Mouse (Mus musculus): ENCODE results near the gene Olfr190. TPM values are rescaled to one million over a fixed set of nuclear protein-coding genes. Genes with fewer than 3 reads are reported as not detected.

The Olfr190 gene
- polyA plus RNA-seq, 2 experiments: not detected

DNA sequence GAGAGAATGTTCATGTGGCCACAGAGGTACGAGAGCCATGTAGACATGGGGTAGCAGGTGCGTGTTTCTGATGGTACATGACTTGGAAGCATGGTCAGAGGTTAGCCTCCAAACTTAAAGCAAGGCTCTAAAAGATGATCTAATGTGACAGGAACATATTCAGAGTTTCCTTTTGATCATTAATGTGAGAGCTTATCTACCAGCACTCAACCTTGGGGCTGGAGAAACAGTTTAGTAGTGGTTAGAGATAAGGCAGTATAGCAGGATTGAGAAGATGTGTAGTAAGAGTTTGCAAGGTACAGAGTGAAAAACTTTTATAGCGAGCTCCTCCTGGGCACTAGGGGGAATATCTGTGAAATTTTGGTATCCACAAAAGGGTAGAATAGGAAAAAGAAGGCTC, 32.0 kb downstream of the Olfr190 start:
- Histone ChIP-seq H3K9me3 (ENCODE audit: control insufficient read depth, low read length) (no peaks in the 10 kb centered on the region), H3K36me3 (replicated peaks; ENCODE audit: control insufficient read depth, insufficient read depth, low read depth) (no peaks in the 10 kb centered on the region), H3K9ac (replicated peaks) (no peak overlapping the region), H3K4me2 (ENCODE audit: low read depth) (no peak overlapping the region), H3K4me3 (ENCODE audit: insufficient read depth in 1 of 2, low read depth in 2 of 2, low read length in 2 of 2) (no peak overlapping the region), H3K27ac (no peak overlapping the region), H3K4me1 (replicated peaks; ENCODE audit: control insufficient read depth in 2 of 2, insufficient read depth in 2 of 2, low read length in 1 of 2) (no peaks in the 10 kb centered on the region), H3K27me3 (ENCODE audit: control insufficient read depth, insufficient read depth, low read length) (no peaks in the 10 kb centered on the region)
- DNase-seq (ENCODE audit: low read depth in 3 of 3, low spot score in 3 of 3): no peak
- 40% methylated on average over 3 of the region's 3 CpGs for WGBS (ENCODE audit: insufficient replicate concordance)
- ATAC-seq (ENCODE audit: insufficient read depth): no peak
- no peak for TF ChIP-seq EP300 (IDR thresholded peaks at IDR 0.05; ENCODE audit: low read depth)
- TF ChIP-seq CTCF (IDR thresholded peaks at IDR 0.05; ENCODE audit: low read depth): no peak

DNA sequence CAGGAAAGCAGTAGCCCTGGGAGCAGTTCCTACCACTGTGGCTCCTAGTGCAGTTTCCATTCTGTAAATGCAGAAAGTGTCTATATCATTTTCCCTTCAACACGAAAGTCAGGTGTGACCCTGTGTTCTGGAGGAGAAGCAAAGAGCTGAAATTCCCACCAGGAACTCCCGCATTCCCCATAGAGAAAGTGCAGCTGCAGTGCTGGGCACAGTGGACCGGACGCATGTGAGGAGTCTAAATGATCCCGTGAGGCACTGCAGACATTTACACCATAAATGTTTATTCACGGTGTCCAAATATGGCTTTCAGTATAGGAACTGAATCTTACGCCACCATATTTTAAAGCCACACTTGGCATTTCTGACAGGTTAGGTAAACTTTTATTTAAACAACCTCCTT, 38.1 kb downstream of the Olfr190 start, which contains the start of gene Olfr187:
Gene Olfr187, minus strand, starts transcription at position 58 of the 400 bp plus-strand sequence.
- 76% methylated on average over 7 of the region's 7 CpGs for WGBS (ENCODE audit: insufficient replicate concordance)
- no peaks in the 10 kb centered on the region for H3K4me1 ChIP-seq (replicated peaks; ENCODE audit: control insufficient read depth in 2 of 2, insufficient read depth in 2 of 2, low read length in 1 of 2)
- no peaks in the 10 kb centered on the region for H3K27me3 ChIP-seq (ENCODE audit: control insufficient read depth, insufficient read depth, low read length)
- no peak within 1 kb of the TSS for H3K4me2 ChIP-seq (ENCODE audit: low read depth)
- no peak for TF ChIP-seq EP300 (IDR thresholded peaks at IDR 0.05; ENCODE audit: low read depth)
- TF ChIP-seq CTCF (IDR thresholded peaks at IDR 0.05; ENCODE audit: low read depth): no peak
- no peak for ATAC-seq (ENCODE audit: insufficient read depth)
- no peaks in the 10 kb centered on the region for H3K36me3 ChIP-seq (replicated peaks; ENCODE audit: control insufficient read depth, insufficient read depth, low read depth)
- no peak within 1 kb of the TSS for H3K27ac ChIP-seq
- H3K9me3 ChIP-seq (ENCODE audit: control insufficient read depth, low read length): no peaks in the 10 kb centered on the region
- no peak for DNase-seq (ENCODE audit: low read depth in 3 of 3, low spot score in 3 of 3)
- no peak within 1 kb of the TSS for H3K4me3 ChIP-seq (ENCODE audit: insufficient read depth in 1 of 2, low read depth in 2 of 2, low read length in 2 of 2)
- no peak within 1 kb of the TSS for H3K9ac ChIP-seq (replicated peaks)

DNA sequence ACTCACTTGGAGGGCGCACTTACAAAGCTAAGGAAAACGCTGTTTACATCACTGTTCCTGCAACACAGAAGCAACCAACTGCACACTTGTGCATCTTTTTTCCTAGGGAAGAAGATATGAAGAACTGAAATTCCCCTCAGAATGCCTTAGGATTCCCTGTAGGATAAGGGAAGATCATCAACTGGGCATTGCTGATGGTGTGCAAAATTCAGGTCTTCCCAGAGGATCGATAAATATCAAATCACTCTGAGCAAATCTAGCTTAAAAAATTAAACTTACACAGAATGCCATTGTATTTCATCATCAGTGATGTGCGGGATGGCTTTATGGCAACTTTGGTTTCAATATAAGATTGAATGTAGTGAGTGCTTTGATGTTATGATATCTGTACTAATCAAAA, 47.6 kb downstream of the Olfr190 start, which contains the start of gene Olfr186:
Gene Olfr186, minus strand, starts transcription at position 101 of the 400 bp plus-strand sequence.
- 72% methylated on average over 4 of the region's 4 CpGs for WGBS (ENCODE audit: insufficient replicate concordance)
- DNase-seq (ENCODE audit: low read depth in 3 of 3, low spot score in 3 of 3): no peak
- no peaks in the 10 kb centered on the region for H3K4me1 ChIP-seq (replicated peaks; ENCODE audit: control insufficient read depth in 2 of 2, insufficient read depth in 2 of 2, low read length in 1 of 2)
- H3K9ac ChIP-seq (replicated peaks): no peak within 1 kb of the TSS
- ATAC-seq (ENCODE audit: insufficient read depth): no peak
- H3K36me3 ChIP-seq (replicated peaks; ENCODE audit: control insufficient read depth, insufficient read depth, low read depth): no peaks in the 10 kb centered on the region
- H3K27me3 ChIP-seq (ENCODE audit: control insufficient read depth, insufficient read depth, low read length): no peaks in the 10 kb centered on the region
- H3K9me3 ChIP-seq (ENCODE audit: control insufficient read depth, low read length): no peaks in the 10 kb centered on the region
- no peak within 1 kb of the TSS for H3K4me3 ChIP-seq (ENCODE audit: insufficient read depth in 1 of 2, low read depth in 2 of 2, low read length in 2 of 2)
- no peak for TF ChIP-seq EP300 (IDR thresholded peaks at IDR 0.05; ENCODE audit: low read depth)
- no peak for TF ChIP-seq CTCF (IDR thresholded peaks at IDR 0.05; ENCODE audit: low read depth)
- H3K4me2 ChIP-seq (ENCODE audit: low read depth): no peak within 1 kb of the TSS
- H3K27ac ChIP-seq: no peak within 1 kb of the TSS

Other genes starting within 250 kb of the Olfr190 start
- not detected in 2 replicates for gene Olfr177, start 203.2 kb downstream of the Olfr190 start, polyA plus RNA-seq (2012; rRNA removed)
- gene Olfr177, start 203.2 kb downstream of the Olfr190 start, polyA plus RNA-seq (2014; fragmentation: Nextera tagmentation; extraction: Ambion mirVana): not detected in 2 replicates
- not detected in 2 replicates for gene Olfr178, start 185.9 kb downstream of the Olfr190 start, polyA plus RNA-seq (2012; rRNA removed)
- gene Olfr178, start 185.9 kb downstream of the Olfr190 start, polyA plus RNA-seq (2014; fragmentation: Nextera tagmentation; extraction: Ambion mirVana): not detected in 2 replicates
- not detected in 2 replicates for gene Olfr181, start 149.2 kb downstream of the Olfr190 start, polyA plus RNA-seq (2012; rRNA removed)
- gene Olfr181, start 149.2 kb downstream of the Olfr190 start, polyA plus RNA-seq (2014; fragmentation: Nextera tagmentation; extraction: Ambion mirVana): not detected in 2 replicates
- not detected in 2 replicates for gene Olfr180, start 148.6 kb downstream of the Olfr190 start, polyA plus RNA-seq (2012; rRNA removed)
- gene Olfr180, start 148.6 kb downstream of the Olfr190 start, polyA plus RNA-seq (2014; fragmentation: Nextera tagmentation; extraction: Ambion mirVana): not detected in 2 replicates
- not detected in 2 replicates for gene Olfr183, start 82.6 kb downstream of the Olfr190 start, polyA plus RNA-seq (2012; rRNA removed)
- gene Olfr183, start 82.6 kb downstream of the Olfr190 start, polyA plus RNA-seq (2014; fragmentation: Nextera tagmentation; extraction: Ambion mirVana): not detected in 2 replicates
- not detected in 2 replicates for gene Olfr186, start 47.7 kb downstream of the Olfr190 start, polyA plus RNA-seq (2012; rRNA removed)
- gene Olfr186, start 47.7 kb downstream of the Olfr190 start, polyA plus RNA-seq (2014; fragmentation: Nextera tagmentation; extraction: Ambion mirVana): not detected in 2 replicates
- not detected in 2 replicates for gene Olfr187, start 38.2 kb downstream of the Olfr190 start, polyA plus RNA-seq (2012; rRNA removed)
- not detected in 2 replicates for gene Olfr187, start 38.2 kb downstream of the Olfr190 start, polyA plus RNA-seq (2014; fragmentation: Nextera tagmentation; extraction: Ambion mirVana)
- not detected in 2 replicates for gene Olfr191, start 11.8 kb upstream of the Olfr190 start, polyA plus RNA-seq (2012; rRNA removed)
- gene Olfr191, start 11.8 kb upstream of the Olfr190 start, polyA plus RNA-seq (2014; fragmentation: Nextera tagmentation; extraction: Ambion mirVana): not detected in 2 replicates
- gene Olfr193, start 33.9 kb upstream of the Olfr190 start, polyA plus RNA-seq (2012; rRNA removed): not detected in 2 replicates
- gene Olfr193, start 33.9 kb upstream of the Olfr190 start, polyA plus RNA-seq (2014; fragmentation: Nextera tagmentation; extraction: Ambion mirVana): not detected in 2 replicates
- gene Olfr194, start 43.1 kb upstream of the Olfr190 start, polyA plus RNA-seq (2012; rRNA removed): not detected in 2 replicates
- not detected in 2 replicates for gene Olfr194, start 43.1 kb upstream of the Olfr190 start, polyA plus RNA-seq (2014; fragmentation: Nextera tagmentation; extraction: Ambion mirVana)
- gene Olfr195, start 69.0 kb upstream of the Olfr190 start, polyA plus RNA-seq (2012; rRNA removed): not detected in 2 replicates
- gene Olfr195, start 69.0 kb upstream of the Olfr190 start, polyA plus RNA-seq (2014; fragmentation: Nextera tagmentation; extraction: Ambion mirVana): not detected in 2 replicates
- gene Olfr196, start 92.4 kb upstream of the Olfr190 start, polyA plus RNA-seq (2012; rRNA removed): not detected in 2 replicates
- gene Olfr196, start 92.4 kb upstream of the Olfr190 start, polyA plus RNA-seq (2014; fragmentation: Nextera tagmentation; extraction: Ambion mirVana): not detected in 2 replicates
- gene Olfr198, start 125.5 kb upstream of the Olfr190 start, polyA plus RNA-seq (2012; rRNA removed): not detected in 2 replicates
- gene Olfr198, start 125.5 kb upstream of the Olfr190 start, polyA plus RNA-seq (2014; fragmentation: Nextera tagmentation; extraction: Ambion mirVana): not detected in 2 replicates
- not detected in 2 replicates for gene Olfr199, start 141.8 kb upstream of the Olfr190 start, polyA plus RNA-seq (2012; rRNA removed)
- not detected in 2 replicates for gene Olfr199, start 141.8 kb upstream of the Olfr190 start, polyA plus RNA-seq (2014; fragmentation: Nextera tagmentation; extraction: Ambion mirVana)
- 0.13 and 0.21 TPM in 2 replicates for gene Olfr201, start 194.6 kb upstream of the Olfr190 start, polyA plus RNA-seq (2012; rRNA removed)
- gene Olfr201, start 194.6 kb upstream of the Olfr190 start, polyA plus RNA-seq (2014; fragmentation: Nextera tagmentation; extraction: Ambion mirVana): 0.08 and 0.15 TPM in 2 replicates
- not detected in 2 replicates for gene Olfr202, start 208.8 kb upstream of the Olfr190 start, polyA plus RNA-seq (2012; rRNA removed)
- gene Olfr202, start 208.8 kb upstream of the Olfr190 start, polyA plus RNA-seq (2014; fragmentation: Nextera tagmentation; extraction: Ambion mirVana): not detected in 2 replicates
- gene Olfr203, start 220.9 kb upstream of the Olfr190 start, polyA plus RNA-seq (2012; rRNA removed): not detected in 2 replicates
- gene Olfr203, start 220.9 kb upstream of the Olfr190 start, polyA plus RNA-seq (2014; fragmentation: Nextera tagmentation; extraction: Ambion mirVana): not detected in 2 replicates
- not detected in 2 replicates for gene Olfr204, start 240.2 kb upstream of the Olfr190 start, polyA plus RNA-seq (2012; rRNA removed)
- gene Olfr204, start 240.2 kb upstream of the Olfr190 start, polyA plus RNA-seq (2014; fragmentation: Nextera tagmentation; extraction: Ambion mirVana): not detected in 2 replicates

All from liver, embryonic 14.5 days (tissue).